Mouse (Mus musculus) kidney, adult 8-10 months (tissue): Measurements from ENCODE around the gene Odf2l.

ENCODE experiments used
- DNase-seq, 2 experiments: peaks; one replicate each; pipeline ENCODE4 v3.0.0; 2022

Odf2l gene

DNA sequence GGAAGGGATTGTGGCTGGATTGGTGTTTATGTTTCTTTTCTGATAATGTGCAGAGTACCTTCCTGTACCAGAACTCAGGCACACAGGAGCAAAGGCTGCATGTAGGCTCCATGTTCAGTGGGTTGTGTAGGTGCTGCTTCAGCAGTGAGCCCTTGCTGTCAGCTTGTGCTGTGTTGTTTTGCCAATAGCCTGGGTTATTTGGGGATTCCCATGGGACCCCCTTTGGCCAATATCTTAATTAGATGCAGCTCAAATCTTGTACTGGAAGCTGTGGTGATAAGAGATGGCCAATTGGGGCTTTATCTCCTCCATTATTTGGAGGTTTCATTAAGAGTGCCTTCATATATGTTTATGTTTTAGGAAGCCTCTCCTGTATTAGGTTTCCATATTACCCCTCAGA, 24.5 kb downstream of the Odf2l start:
- no peak for DNase-seq

DNA sequence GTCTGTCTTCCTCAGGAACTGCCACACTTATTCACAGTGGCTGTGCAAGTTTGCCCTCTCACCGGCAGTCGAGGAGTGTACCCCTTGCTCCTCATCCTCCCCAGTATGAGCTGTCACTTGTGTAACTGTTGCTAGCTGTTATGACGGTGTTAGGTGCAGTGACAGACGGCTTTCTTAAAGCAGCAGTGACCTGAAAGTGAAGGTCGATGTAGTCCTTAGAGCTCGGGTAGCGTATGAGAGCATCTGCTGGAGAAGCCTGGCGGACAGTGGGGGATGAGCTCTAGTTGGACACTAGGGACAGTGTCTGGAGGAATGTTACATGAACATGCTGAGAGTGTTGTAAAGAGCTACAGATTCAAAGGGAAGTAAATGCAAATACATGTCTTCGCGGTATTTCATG, 25.5 kb downstream of the Odf2l start:
- no peak for DNase-seq

DNA sequence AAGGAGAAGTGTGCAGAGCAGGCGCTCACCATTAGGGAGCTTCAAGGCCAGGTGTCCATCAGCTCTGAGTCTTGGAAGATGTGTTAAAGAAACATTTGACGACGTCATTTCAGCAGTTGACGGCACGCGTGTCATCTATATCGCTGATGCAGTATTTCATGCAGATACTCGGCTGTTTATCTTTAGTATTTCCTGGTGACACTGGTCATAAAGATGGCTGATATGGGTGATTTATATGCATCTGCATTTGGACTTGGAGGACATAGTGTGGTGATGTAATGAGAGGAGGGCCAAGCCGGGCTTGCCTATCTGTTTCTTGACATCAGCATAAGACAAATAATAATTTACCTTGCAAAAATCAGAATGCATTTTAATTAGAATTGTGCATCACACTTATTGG, 28.5 kb downstream of the Odf2l start:
- DNase-seq = no peak

DNA sequence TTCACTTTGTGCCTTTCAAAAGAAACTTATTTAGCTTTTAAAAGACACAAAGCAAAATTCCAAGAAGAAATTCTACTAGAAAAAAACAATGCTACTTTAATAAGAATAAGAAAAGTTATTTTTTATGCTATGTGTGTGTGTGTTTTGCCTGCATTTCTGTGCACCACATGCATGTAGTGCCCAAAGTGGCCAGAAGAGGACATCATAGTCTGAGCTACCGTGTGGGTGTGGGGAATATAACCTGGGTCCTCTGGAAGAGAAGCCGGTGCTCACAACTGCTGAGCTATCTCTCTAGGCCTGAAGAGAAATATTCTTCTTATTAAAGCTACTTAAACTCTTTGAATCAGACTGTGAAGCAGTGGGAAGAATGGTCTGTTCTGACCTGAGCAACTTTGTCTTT, 29.1 kb downstream of the Odf2l start:
- DNase-seq = no peak

DNA sequence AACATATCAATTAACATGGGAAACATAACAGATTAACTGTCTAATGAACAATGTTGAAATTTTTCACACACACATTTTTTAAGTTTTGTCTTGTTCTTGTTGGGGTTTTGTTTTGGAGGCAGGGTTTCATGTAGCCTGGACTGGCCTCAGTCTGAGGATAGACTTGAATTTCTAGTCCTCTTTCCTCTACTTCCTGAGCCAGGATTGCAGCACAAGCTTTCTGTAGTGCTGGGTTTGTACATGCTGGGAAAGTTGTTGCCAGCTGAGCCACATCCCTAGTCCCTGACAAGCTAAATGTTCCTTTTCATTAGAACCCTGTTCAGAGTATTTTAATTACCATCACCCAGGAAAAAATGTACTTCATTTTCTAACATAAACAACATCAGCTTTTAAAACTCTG, 29.6 kb downstream of the Odf2l start:
- no peak for DNase-seq

DNA sequence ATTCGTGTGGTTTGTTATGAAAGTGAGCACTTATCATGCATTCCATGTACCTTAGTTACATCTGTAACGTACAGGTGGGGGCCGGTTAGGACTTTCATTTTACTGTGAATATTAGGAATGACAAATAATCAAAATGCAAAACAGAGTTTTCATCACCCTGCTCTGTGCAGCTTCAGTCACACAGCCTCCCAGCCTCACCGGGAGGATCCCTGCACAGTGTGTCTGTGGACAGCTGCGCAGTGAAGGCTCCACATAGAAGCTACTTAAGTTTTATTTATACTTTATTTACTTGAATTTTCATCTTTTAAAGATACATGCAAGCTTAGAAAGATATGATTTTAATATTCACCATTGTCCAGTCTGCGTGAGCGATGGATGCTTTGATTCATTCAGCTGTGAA, 32.7 kb downstream of the Odf2l start:
- no peak for DNase-seq

DNA sequence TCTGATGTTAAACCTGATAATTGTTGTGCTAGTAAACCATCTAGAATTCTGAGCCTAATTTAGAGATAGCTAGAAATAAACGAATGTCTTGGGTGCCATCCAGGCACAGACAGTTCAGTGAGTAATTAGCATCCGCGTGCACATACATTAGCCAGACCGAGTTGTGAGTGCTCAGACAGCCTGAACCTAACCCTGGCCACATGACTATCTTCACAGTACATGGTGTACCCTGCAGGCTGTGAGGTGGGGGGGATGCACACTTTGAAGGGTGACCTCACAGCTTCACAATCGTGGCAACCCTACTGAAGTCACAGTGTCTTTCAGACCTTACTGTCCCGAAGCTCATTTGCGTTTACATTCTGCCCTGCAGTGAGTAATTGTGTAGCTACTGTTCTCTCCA, 33.5 kb downstream of the Odf2l start:
- DNase-seq = no peak

DNA sequence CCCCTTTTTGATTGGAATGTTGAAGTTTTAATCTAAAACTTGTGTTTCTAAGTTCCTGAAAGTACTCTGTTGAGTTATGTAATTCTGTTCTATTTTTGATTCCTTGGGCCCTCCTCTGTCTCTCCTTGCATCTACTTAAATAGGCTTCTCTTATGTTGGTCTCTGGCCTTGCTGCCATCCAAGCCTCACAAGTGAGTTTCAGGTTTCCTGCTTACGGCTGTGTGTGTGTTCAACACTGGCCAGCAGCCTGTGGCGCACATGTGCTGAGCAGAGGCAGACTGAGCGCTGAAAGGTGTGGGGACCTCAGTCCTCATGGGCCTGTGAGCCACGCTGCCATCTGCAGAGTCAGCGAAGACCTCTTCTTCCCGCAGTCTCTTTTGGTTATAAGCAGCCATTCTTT, 38.5 kb downstream of the Odf2l start:
- DNase-seq = no peak

DNA sequence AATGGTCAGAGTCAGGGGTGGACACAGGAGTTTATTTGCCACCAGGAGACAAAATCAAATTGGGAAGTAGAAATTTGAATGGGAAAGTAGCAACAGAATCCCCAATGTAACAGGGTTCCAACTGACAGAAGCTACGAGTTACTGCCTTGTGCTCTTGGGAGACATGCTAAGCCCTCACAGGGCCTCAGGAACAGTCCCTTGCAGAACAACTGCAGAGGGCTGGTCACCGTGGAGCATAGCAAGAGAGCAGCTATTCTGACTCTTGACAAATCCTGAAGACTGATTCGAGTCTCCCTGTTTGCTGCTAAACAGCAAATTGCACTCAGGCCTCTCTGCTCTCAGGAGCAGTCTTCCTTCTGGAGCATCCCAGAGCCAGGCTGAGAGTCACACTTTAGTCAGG, 40.1 kb downstream of the Odf2l start:
- no peak for DNase-seq

DNA sequence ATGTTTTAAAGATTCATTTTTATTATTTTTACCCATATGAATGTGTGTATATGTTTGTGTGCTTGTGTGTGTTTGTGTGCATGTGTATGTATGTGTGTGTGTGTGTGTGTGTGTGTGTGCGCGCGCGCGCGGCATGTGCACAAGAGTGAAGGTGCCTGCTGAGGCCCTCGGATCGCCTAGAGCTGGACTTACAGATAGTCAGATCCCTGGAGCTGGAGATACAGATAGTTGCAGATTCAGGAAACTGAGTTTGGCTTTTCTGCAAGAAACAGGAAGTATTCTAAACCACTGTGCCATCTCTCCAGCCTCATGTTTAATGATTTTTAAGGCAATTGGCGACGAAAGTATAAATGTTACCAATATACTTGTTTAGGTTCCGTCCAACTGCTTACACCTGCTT, 48.4 kb downstream of the Odf2l start:
- DNase-seq = no peak

DNA sequence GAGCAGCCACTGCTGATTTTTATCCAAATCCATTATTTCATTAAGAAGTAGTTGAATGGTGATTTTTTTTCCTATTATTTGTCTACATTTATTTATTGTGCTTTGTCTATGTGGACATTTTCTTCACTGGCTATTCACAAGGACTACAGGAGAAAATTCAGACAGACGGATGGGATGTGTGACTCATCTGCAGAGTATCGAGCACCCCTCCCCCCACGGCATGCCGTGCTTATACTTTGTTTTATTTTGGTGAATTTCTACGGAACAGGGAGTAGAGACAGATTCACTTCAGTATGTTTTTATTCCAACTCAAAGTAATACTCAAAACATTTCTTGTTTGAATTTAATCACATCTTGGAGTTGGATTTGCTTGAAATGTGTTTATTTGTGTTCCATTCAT, 49.4 kb downstream of the Odf2l start:
- no peak for DNase-seq

DNA sequence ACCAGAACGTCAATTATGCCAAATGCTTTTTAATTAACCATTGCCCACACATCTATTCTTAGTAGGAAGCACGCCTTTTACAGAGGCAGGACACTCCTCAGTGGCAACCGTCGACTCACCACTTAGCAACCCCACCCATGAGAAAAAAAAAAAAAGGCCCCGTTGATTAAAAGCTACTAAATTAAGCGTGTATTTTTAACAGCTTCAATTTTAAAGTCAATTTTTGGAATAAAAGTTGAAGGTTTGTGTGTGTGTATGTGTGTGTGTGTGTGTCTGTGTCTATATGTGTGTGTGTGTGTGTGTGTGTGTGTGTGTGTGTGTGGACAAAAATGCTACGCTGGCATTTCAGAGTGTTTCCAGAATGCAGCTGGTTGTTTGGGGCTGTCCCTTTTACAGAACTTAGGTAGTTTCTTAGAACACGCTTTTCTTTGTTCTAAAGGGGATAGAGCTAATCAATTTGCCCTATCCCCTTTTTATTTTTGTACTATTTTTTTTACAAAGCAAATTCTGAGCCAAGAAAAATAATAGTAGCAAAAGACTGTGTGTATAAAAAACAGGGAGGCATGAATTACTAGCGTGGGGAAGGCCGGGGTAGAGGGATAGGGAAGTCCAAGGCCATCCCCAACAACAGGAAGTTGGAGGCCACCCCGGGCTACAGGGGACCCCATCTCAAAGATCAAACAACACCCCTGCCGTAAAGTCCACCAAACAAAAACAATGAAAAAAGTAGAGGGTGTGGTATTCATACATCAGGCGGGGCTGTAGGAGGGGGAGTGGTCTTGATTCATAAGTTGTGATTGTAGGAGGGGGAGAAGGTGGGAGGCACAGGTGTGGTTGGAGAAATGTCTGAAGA, 50.7 kb downstream of the Odf2l start:
- DNase-seq = no peak

DNA sequence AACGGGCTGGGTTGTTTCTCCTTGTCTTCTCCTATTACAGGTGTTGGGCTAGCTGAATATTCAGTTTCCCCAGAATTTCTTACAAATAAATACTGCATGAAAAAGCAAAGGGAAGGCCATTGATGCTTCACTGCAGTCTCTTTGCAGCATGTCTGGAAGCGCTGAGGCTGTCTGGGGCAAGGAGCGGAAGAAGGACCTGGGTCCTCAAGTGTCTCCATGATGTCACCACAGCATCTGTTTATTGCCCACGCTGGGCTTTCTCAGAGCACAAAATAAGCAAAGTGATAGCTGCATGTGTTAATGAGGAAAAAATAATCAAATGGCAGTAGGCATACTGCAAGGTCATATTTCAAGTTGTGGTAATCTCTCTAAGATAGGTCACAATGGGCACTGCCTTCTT, 51.6 kb downstream of the Odf2l start:
- no peak for DNase-seq

DNA sequence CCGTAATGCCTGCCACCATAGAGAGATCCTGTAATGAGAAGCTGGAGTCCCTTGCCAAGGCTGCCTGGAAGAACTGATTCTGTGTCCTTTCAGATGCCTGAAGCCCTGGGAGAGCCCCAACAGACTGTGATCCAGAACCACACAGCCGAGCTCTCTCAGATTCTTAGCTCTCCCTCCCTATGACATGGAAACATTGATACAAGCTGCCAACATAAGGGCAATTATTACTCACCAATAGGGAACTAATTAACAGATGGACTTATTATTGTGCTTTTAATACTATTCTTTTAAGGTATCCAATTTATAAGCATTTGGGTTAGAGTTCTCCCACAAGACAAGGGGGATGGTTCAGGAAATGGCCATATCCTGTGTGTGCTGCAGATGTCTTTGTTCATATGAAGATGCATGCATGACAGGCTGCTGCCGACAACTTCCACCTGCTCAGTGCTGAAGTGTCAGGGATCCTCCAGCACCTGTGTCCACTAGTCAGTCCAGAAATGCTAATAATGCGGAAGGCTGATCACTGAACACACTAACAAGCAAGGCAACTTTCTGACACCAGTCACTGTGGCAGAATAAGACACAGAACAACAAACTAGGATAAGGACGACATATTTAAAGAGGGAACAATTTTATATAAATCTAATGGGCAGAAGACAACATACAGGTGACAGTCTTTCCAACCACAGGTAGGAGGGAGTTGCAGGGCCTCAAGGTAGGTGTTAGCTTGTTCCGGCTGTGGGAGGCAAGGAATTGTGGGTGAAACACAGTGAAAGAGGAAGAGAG, 52.4 kb downstream of the Odf2l start:
- no peak for DNase-seq

DNA sequence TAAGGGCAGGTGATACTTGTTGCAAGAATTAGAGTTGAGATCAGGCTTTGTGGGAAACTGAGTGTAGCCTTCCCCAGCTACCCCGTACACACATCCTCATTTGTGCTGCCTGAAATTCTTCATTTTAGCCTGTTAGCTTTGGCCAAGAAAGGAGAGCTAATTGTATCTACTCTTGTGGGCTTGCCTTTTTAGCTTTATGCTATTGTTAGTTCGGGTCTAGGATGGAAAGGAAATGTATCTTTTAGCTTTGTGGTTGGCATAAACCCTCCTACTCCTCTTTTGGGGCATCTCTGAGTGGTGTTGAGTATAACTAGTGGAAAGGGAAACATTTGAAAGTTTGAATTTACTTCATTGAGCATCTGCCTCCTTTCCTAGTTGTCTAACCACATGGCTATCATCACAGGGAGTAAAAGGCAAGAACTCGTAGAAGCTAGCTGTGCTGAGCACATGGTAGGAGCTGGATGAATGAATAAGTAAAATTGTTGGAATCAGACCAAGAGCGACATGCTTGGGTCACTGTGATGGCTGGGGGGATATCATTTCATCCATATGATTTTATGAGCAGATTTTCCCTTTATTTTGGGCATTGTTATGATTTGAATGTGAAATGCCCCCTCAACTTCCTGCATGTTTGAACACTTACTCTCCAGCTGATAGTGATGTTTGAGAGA, 53.1 kb downstream of the Odf2l start:
- no peak for DNase-seq

DNA sequence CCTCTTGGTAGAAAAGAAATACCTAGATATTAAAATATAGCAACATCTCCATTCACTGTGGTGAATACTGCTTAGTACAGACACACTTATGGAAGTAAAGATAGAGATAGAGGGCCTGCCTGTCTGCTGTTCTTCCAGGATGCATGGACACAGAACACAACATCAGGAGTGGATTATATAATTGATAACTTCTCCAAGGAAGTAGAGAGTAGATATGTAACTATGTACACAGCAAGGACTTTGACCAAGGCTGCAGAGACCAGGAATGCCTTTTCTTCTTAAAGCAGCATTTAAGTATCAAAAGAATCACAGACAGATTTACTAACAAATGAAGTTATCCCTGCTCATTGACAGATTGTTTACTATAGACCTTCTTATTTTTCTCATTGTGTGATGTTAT, 66.3 kb downstream of the Odf2l start:
- DNase-seq = no peak

DNA sequence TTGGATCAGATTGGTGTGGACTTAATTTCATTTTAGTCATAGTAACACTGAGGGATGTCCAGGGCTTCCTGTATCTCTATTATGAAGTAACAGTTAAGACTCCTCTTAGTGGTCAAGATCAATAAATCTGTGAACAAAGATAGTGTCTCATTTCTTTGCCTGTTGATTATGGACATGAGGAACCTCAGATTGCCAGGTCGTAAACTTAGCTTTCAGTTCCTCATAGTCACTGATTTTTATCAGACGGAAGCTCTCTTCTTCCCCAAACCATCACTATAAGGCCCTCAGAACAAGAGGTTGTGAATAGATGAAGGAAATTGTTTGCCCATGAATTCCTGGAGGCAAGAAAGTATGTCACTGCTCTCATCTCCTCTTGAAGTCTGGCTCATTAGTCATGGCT, 73.6 kb downstream of the Odf2l start:
- no peak for DNase-seq

DNA sequence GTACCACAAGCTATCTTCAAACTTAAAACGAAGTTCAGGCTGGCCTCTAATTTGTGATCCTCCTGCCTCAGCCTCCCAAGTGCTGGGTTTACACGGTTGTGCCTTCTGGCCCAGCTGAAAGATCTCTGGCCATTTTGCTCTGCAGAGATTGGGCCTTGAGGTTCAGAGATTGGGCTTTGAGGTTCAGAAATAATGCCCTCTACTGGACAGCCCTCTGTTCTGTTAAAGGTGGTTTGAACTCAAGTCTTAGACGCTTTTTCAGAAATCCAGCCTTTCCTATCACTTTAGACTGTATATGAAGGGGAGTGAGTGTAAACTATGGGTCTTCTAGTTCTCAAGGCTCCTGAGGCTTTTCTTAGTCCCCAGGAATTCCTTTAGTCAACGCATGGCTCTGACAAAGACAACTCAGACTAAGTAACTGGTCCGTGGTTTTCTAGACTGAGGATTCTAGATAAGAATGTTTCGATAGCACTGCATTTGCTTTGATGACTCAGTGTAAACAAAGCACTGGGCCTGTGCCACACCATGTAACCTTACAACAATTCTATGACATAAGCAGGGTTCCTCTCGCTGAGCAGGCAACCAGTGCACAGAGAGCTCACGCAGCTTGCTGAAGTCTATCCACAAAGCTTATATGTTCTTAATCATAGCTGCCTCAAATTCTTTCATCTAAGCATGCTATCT, 77.0 kb downstream of the Odf2l start:
- no peak for DNase-seq

DNA sequence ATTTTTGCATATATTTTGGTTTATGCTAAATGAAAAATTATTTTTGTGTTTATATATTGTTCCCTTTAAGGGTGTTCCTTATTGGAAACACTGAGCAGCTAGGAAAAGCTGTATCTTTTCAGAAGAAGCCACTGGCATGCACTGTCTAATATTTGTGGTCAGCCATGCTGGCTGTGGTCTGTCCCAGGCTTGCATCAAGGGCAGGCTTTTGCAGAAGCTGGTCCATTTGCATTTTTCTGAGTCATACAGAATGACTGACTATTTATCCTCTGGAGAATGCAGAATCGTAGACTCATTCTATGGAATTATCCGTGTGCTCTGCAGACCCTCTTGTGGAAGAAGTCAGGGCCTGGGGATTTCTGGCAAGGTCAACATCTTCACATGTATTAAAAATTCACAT, 79.7 kb downstream of the Odf2l start:
- DNase-seq = no peak
